Mouse (Mus musculus) E14TG2a.4 (cell line): Measurements from ENCODE around the gene Gja3.

ENCODE experiments used
- CTCF ChIP-seq: conservative IDR thresholded peaks from 2 replicates; pipeline ENCODE4 v1.5.1; 2014; ENCODE audit warnings: low read length
- NANOG ChIP-seq: IDR thresholded peaks from 2 replicates; pipeline ENCODE4 v1.6.1; 2014; ENCODE audit warnings: borderline replicate concordance, low read length, mixed read lengths

- TF ChIP-seq CTCF: no peak
- no peak for TF ChIP-seq NANOG
Observed at GRCm38 (mm10) chr14:57082863-57083262, 25.0 kb upstream of the Gja3 start.
